Mouse (Mus musculus) spleen, adult 18-20 months (tissue): Measurements from ENCODE around the gene Nt5c3b.

Experiments
- DNase-seq, 2 experiments: peaks; one replicate each; pipeline ENCODE4 v3.0.0; 2022; ENCODE audit warnings: mixed read lengths in 2 of 2

Nt5c3b gene

DNA sequence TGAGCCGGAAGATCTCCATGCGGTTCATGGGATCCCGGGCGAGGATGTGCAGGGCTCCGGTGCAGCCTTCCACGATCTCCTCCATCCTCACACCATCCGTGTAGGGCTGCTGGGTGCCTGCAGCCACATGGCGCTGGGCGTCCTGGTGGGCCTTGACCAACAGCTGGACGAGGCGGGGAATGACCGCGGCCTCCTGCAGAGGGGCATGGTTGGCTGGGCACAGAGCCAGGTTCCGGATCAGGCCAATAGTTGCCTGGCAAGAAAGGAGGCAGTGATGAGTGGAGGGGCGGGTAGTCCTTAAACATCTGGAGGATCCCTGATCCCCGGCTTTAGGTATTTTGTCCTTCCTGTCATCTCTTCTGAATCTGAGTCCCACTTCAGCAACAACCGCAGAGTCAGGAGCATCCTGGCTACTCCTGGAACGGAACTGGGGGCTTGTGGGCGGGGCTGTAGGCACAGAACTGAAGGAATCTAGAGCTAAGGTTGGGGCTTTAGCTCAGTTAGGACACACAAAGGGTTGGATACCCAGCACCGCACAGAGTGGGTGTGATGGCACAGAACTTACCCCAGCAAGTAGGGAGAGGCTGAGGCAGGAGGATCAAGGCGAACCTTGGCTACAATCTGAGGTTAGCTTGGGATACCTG, 64.7 kb downstream of the Nt5c3b start:
- DNase-seq, result no peak

DNA sequence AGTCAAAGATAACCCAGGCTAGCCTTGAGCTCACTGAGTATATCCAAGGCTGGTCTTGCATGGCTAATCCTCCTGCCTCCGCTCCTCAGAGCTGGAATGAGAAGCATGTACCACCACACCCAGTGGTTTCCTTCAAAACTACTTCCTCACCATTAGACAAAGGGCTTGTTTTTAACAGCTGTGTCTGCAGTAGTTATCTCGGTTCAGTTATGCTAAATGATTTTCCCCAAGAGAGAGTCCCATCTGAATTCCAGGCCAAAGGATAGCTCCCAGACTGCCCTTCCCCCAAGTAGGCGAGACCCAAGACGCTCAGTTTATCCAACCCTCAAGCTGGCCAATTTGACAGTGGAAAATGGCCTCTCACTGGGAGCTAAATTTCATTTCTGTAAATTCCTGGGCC, 65.6 kb downstream of the Nt5c3b start:
- no peak for DNase-seq

GRCm38 (mm10) chr11:100375127-100375526, 66.5 kb downstream of the Nt5c3b start:
- DNase-seq, result no peak
